Mouse (Mus musculus): ENCODE measurements around the gene Mef2d.

Mef2d gene

GRCm38 (mm10) chr3:88141787-88142523, at the start of gene Mef2d:
TSS of gene Mef2d (plus strand) at chr3:88142372.
- peak; percentile 94 to 95 for DNase-seq (ENCODE audit: low read depth in 2 of 2, low spot score in 2 of 2)

- DNase-seq (ENCODE audit: low read depth in 2 of 2, low spot score in 2 of 2): no peak
Measured at GRCm38 (mm10) chr3:88094126-88094525, 48.0 kb upstream of the Mef2d start.

DNA sequence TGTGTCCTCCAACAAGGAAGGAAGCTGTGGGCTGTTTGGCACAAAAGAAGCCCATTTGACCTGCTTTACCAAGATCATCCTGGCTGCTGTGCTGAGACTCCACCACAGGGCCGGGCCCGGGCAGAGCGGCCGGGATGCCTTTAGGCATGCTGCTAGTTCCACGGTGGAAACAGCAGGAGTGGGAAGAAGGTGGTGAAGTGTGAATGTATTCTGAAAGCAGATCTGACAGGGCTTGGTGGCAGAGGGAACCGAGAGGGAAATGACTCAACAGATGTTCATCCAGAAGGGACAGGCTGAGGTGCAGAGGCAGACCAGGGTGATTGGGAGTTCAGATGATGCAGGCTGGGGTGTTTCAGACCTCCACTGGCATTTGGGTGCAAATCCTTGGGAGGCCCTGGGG, 44.5 kb upstream of the Mef2d start:
- no peak for DNase-seq (ENCODE audit: low read depth in 2 of 2, low spot score in 2 of 2)

- DNase-seq (ENCODE audit: low read depth in 2 of 2, low spot score in 2 of 2): no peak
Measured at GRCm38 (mm10) chr3:88100251-88100650, 41.9 kb upstream of the Mef2d start.

DNA sequence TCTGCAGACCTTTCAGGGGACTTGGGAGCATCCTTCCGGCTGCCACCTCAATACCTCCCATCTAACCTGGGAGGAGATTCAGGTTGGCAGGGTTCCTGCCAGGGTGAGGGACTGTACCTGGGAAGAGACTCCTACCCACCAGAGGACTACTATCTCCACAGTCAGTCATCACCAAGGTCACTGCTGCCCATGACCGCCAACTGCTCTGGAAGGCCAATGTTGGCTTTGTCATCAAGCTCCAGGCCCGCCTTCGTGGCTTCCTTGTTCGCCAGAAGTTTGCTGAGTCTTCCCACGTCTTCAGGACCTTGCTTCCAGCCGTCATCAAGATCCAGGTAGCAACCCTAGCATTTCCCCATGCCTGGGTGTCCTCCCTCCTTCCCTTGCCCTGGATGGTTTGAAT, 40.4 kb upstream of the Mef2d start:
- no peak for DNase-seq (ENCODE audit: low read depth in 2 of 2, low spot score in 2 of 2)

DNA sequence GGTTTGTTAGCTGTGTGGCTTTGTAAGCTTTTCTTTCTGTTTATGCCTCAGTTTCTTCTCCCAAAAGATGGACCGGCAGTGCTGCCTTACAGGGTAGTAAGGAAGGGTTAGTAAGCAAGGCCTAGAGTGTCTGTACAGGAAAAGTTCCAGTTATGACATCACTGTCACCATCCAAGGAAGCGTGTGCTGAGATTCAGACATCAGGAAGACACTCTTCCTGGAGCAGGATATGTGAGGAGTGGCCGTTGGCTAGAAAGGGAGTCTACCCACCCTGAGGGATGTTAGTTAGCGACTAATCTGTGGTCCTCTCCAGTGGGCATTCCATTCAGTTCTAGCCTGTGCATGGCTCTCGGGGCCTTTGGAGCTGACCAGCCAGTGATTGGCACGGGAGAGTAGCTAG, 40.0 kb upstream of the Mef2d start:
- DNase-seq (ENCODE audit: low read depth in 2 of 2, low spot score in 2 of 2): no peak

DNA sequence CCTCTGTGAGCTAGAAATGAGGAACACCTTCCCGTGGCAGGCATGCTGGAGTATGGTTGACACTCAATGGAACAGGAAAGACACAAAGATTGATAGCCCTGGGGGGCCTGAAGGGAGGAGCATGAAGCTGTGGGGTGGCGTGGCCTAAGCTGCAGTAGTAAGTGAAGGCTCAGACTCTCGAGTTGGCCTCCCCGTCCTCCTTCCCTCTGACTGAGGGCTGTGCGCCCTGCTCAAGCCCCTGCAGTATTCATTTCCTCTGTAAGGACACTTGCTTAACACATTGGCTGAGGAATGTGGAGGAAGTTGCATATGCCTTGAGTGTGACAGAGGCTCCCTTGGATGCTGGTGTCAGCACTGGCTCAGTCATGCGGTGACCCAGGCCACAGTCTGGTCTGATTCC, 39.6 kb upstream of the Mef2d start:
- no peak for DNase-seq (ENCODE audit: low read depth in 2 of 2, low spot score in 2 of 2)

DNA sequence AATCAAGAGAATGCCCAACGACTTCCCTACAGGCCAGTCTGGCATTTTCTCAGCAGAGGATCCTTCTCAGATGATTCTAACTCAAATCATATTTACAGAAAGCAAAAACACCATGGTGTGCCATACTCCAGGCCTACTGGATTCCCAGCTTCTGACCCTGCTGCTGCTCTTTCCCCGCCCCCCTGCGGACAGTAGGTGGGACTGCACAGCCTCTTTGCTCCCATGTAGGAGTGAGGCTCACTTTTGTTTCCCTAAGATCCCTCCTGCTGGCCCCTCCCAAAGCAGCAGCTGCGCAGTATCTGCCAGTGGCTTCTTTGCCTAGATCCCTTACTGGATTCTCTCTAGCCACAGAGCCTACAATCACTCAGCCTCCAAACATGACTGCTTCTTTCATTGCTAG, 36.0 kb upstream of the Mef2d start:
- DNase-seq (ENCODE audit: low read depth in 2 of 2, low spot score in 2 of 2): no peak

- no peak for DNase-seq (ENCODE audit: low read depth in 2 of 2, low spot score in 2 of 2)
Measured at GRCm38 (mm10) chr3:88109126-88109525, 33.0 kb upstream of the Mef2d start.

GRCm38 (mm10) chr3:88114396-88114795, 27.8 kb upstream of the Mef2d start:
- no peak for DNase-seq (ENCODE audit: low read depth in 2 of 2, low spot score in 2 of 2)

DNA sequence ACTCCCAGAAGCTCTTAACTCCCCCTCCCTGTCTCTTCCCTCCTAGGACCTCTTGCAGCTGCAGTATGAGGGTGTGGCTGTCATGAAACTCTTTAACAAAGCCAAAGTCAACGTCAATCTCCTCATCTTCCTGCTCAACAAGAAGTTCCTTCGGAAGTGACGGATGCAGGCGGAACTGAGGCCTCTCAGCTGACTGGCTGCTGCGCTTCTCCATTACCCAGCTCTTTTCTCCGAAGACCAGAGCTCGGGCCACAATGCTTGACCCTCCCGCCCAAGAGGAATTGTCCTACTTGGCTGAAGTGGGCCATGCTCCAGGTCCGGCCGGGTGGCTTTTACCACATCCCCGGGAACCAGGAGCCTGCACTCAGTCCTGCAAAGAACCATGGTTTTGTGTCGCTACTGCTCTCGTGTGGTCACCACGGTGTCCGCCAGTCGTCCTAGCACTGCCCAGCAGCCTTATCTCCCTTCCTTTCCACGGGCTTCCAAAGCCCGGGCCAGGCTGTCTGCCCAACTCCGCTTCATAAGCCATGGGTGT, 22.0 kb upstream of the Mef2d start:
- DNase-seq (ENCODE audit: low read depth in 2 of 2, low spot score in 2 of 2): no peak

GRCm38 (mm10) chr3:88121164-88122131, 20.7 kb upstream of the Mef2d start:
- DNase-seq (ENCODE audit: low read depth in 2 of 2, low spot score in 2 of 2): no peak

DNA sequence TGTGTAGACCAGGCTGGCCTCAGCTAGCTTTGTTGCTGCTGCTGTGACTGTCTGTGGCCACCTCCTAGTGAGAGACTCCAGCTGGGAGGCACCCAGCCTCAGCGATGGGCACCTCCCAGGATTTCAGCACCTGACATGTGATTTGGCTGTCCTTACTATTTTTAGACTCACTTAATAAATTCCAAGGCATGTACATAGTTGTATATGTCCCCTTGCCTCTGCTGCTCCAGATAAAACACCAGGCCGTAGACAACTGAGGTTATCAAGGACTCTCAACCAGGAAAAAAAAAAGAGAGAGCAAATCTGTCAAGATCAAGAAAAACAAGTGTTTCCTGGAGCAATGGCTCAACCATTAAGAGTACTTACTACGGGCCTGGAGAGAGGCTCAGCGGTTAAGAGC, 17.0 kb upstream of the Mef2d start:
- DNase-seq (ENCODE audit: low read depth in 2 of 2, low spot score in 2 of 2): no peak

GRCm38 (mm10) chr3:88126181-88126580, 16.0 kb upstream of the Mef2d start:
- no peak for DNase-seq (ENCODE audit: low read depth in 2 of 2, low spot score in 2 of 2)

DNA sequence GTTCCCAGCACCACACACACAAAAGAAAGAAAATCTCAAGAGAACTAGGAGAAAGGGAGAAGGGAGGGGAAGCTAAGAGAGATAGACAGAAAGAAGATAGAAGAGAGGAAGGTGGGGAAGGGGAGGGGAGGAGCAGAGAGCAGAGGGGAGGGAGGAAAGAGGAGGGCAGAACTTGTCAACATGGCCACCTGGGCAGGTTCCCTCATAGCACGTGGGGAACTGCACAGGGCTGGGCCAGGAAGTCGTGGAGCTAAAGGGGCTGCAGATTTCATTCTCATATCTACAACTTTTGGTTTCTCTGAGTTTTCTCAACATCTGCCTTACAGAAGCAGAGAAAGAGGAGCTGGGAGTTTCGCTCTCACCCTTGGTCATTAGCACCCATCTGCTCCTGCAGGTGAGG, 14.5 kb upstream of the Mef2d start:
- DNase-seq (ENCODE audit: low read depth in 2 of 2, low spot score in 2 of 2): no peak

DNA sequence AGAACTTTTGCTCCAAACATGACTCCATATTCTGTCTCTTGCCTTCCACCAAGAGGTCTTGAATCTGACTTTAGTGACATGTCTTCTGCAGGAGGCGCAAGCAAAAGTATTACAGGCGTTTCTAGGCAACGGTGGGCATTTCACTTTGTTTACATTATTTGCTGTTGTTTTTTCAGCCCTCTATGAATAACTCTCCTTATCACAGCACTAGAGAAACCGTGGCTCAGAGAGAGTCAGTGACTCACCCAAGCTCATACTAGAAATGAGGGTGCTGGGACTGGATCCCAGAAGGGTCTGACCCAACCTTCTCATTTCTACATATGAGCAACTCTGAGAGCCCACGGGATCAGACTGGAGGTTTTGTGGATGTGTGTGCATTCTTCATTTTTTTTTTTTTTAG, 14.1 kb upstream of the Mef2d start:
- DNase-seq (ENCODE audit: low read depth in 2 of 2, low spot score in 2 of 2): no peak

DNA sequence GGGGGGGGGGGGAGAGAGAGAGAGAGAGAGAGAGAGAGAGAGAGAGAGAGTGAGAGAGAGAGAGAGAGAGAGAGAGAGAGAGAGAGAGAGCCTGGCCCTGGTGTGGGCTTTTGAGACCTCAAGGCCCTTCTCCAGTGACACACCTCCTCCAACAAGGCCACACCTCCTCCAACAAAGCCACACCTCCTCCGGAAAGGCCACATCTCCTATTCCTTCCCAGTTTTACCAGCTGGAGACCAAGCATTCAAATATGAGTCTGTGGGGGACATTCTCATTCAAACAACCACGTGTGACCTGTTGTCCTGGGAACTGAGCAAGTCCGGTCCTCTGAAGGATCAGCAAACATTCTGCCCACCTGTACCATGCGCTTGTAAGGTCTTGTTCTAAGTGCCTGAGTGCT, 13.2 kb upstream of the Mef2d start:
- DNase-seq (ENCODE audit: low read depth in 2 of 2, low spot score in 2 of 2): no peak

GRCm38 (mm10) chr3:88131071-88131470, 11.1 kb upstream of the Mef2d start:
- DNase-seq (ENCODE audit: low read depth in 2 of 2, low spot score in 2 of 2): no peak

GRCm38 (mm10) chr3:88132492-88132891, 9.7 kb upstream of the Mef2d start:
- no peak for DNase-seq (ENCODE audit: low read depth in 2 of 2, low spot score in 2 of 2)

DNA sequence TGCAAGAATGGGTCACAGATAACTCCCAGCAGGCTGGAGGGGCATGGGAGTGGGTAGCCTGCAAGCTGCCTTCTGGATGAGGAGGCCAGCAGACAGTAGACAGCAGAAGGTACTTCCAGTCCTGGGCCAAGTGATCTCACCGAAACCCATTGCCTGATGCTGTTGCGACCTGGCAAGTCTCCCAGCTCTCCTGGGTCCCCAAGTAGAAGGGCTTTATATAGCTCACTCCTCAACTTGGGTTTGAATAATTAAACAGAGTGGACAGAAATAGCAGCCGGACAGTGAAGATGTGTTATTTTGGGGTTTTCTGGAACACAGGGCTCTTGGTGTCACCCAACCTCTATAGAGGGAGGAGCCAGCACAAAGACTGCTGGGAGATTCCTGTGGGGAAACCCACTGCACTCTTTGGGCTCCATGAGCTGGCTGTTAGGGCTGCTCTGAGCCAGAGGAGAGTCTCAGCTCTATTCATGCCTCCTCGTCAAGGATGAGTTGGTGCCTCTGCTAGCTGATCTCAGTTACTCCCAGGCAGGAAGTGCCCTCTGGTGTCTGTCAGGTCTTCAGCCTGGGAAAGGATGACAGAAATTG, 8.9 kb upstream of the Mef2d start:
- no peak for DNase-seq (ENCODE audit: low read depth in 2 of 2, low spot score in 2 of 2)

GRCm38 (mm10) chr3:88136346-88136745, 5.8 kb upstream of the Mef2d start:
- DNase-seq (ENCODE audit: low read depth in 2 of 2, low spot score in 2 of 2): no peak

Measured in CD8-positive naive resting alpha-beta T cell, adult 2 months (primary cell).